Mouse (Mus musculus) central nervous system, embryonic 11.5 days (tissue): ENCODE results near the gene Ncoa5. TPM values are rescaled to one million over a fixed set of nuclear protein-coding genes. Genes with fewer than 3 reads are reported as not detected.

Source experiments
- polyA plus RNA-seq: library from polyadenylated mRNA; depleted of rRNA; stranded (reverse); fragments of >200 nt; gene quantifications from 2 replicates; pipeline ENCODE4 v1.2.3, GENCODE M21; 2012; rRNA removed

The Ncoa5 gene
- 89.9 and 97.7 TPM in 2 replicates for polyA plus RNA-seq

DNA sequence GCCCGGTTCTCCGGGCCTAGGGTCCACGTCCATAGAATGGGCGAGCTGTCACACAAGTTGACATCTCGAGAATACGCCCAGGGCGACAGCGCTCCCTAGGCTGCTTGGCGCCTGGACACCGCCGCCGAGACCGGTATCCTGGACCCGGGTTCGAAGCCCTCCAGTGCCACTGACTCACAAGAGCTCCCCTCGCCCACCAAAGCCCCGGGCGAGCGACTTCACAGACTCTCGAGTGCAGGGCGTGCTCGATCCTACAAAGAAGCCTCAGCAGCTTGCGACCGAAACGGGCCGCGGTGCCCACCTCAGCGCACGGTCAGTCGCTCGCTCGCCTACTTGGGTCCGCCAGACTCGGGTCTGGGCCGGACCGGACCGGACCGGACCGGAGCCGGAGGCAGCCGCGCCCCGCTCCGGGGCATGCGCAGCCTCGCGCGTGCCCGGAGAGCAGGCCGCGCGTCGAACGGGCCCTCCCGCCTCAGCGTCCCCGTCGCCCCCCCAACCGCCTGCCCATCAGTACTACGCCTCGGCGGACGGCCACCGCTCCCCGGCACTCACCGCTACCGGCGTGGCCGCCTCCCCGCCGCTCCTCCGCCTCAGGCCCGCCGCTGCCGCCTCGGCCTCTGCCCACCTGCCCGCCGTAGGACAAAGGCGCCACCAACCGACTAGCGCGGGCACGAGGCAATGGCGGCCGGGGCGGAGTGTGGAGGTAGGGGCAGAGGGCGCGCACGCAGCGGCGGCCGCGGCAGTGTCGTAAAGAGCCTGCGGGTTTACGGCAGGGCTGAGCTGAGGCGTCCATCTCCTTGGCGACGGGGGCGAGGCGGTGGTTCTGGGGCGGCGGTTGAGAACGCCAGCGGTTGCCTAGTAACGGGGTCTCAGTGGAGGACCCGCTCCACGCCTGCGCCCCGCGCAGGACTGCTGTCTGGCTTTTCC is at the start of gene Ncoa5:
Gene Ncoa5 (minus strand): TSS at position 737 of the 927 bp plus-strand sequence.

DNA sequence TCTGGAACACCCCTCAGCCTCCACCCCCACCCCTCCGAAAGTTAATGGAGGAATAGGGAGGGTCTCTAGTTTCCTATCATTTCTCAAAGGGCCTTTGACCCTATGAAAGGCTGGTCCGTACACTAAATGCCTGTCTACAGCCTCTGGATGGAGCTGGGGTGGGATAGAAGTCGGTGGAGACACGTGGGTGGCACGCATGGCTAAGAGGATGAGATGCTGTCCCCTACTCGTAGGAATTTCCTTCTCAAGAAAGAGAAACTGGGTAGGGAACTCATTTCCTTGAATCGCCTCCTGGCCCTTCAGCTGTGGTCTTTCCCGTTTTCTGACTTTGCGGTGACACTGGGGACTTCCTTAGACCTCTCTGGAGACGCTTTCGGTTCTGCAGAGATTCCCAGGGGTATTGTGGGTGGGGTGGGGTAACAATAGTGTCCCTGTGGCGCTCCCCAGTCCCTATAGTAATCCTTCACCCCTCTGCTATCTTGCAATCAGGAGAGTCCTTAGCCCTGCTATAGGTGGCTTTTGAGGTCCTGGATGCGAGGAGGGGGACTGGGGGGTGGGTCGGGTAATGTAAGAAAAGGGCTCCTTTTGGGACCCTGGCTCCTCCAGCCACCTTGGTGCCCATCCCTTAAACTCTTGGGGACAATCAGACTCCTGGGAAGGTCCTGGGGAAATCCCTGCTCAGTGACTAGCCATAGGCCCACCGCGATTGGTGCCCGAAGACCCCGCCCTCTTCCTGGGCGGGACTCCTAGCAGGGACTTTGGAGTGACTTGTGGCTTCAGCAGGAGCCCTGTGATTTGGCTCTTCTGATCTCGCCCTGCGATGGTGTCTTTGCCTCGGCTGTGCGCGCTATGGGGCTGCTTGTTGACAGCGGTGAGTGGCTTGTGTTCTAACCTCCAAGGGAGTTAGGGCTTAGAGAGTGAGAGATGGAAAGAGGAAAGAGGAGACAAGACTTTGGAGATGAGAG is 20.5 kb upstream of the Ncoa5 start, which contains the start of gene Cd40:
Gene Cd40 (plus strand): TSS at position 740 of the 965 bp plus-strand sequence.

GRCm38 (mm10) chr2:164960716-164961441 is 73.8 kb downstream of the Ncoa5 start, which contains the start of gene Slc12a5:
Gene Slc12a5, plus strand, starts transcription at chr2:164960802.

Other genes with a start within 250 kb of the Ncoa5 start
- gene Snx21, start 249.0 kb downstream of the Ncoa5 start, polyA plus RNA-seq = 9.0 and 10.5 TPM in 2 replicates
- gene Acot8, start 230.0 kb downstream of the Ncoa5 start, polyA plus RNA-seq = 19.5 and 26.6 TPM in 2 replicates
- 4.5 and 6.2 TPM in 2 replicates for gene Zswim3, start 229.8 kb downstream of the Ncoa5 start, polyA plus RNA-seq
- 6.0 and 9.0 TPM in 2 replicates for gene Zswim1, start 212.2 kb downstream of the Ncoa5 start, polyA plus RNA-seq
- 0.35 TPM in 1 of 2 replicates, not detected in the other for gene Spata25, start 206.3 kb downstream of the Ncoa5 start, polyA plus RNA-seq
- 69.6 and 100 TPM in 2 replicates for gene Ctsa, start 202.0 kb downstream of the Ncoa5 start, polyA plus RNA-seq
- gene Neurl2, start 201.4 kb downstream of the Ncoa5 start, polyA plus RNA-seq = 5.9 and 6.0 TPM in 2 replicates
- 42.5 and 58.0 TPM in 2 replicates for gene Pltp, start 177.2 kb downstream of the Ncoa5 start, polyA plus RNA-seq
- 40.0 and 53.1 TPM in 2 replicates for gene Pcif1, start 155.6 kb downstream of the Ncoa5 start, polyA plus RNA-seq
- 18.2 and 29.1 TPM in 2 replicates for gene Zfp335, start 123.1 kb downstream of the Ncoa5 start, polyA plus RNA-seq
- 1.2 and 1.6 TPM in 2 replicates for gene Mmp9, start 94.1 kb downstream of the Ncoa5 start, polyA plus RNA-seq
- gene Slc12a5, start 74.1 kb downstream of the Ncoa5 start, polyA plus RNA-seq = 12.9 and 13.2 TPM in 2 replicates
- 7.3 and 10.2 TPM in 2 replicates for gene Cd40, start 20.8 kb upstream of the Ncoa5 start, polyA plus RNA-seq
- gene 1700025C18Rik, start 55.9 kb upstream of the Ncoa5 start, polyA plus RNA-seq = not detected in 2 replicates
- gene Cdh22, start 200.0 kb upstream of the Ncoa5 start, polyA plus RNA-seq = 5.7 and 9.5 TPM in 2 replicates